Mouse (Mus musculus) v-Abl transformed pro-B cells (cell line): ENCODE measurements around the gene Dazap1.
"Not testable (repeated sequence)": the region's sequence is repeated elsewhere in the genome, so short reads cannot be mapped to it uniquely, and the experiment has no call there.

Experiments
- in situ Hi-C, 2 experiments: fragments of 400-800 bp; cut with MboI; formaldehyde crosslinking; loops; one replicate each; pipeline ENCODE4 v1.15.1; 2025; ENCODE audit not compliant: unreplicated experiment in 2 of 2

Gene Dazap1

GRCm38 (mm10) chr10:80260642-80261584 lies at the start of gene Dazap1, which contains the start of gene Gamt:
Gene Dazap1, plus strand, starts transcription at chr10:80261486.
Gene Gamt, minus strand, starts transcription at chr10:80261012.
- in situ Hi-C loops: loop anchor here in 1 of 2 experiments (25.0 kb wide), 1 partner anchor 299 kb away; the partner anchor contains the start of genes Grin3b and Wdr18

GRCm38 (mm10) chr10:80211547-80212103 lies 49.7 kb upstream of the Dazap1 start:
- in situ Hi-C loops: not testable (repeated sequence)

- in situ Hi-C loops: no loop called here
These were observed 46.1 kb upstream of the Dazap1 start for GRCm38 (mm10) chr10:80215048-80215772.

GRCm38 (mm10) chr10:80220676-80221075 lies 40.6 kb upstream of the Dazap1 start:
- in situ Hi-C loops: no loop called here

GRCm38 (mm10) chr10:80223137-80223536 lies 38.1 kb upstream of the Dazap1 start:
- in situ Hi-C loops: not testable (repeated sequence)

- in situ Hi-C loops: no loop called here
These were observed 35.2 kb upstream of the Dazap1 start for GRCm38 (mm10) chr10:80226071-80226415.

- in situ Hi-C loops: no loop called here
These were observed 34.7 kb upstream of the Dazap1 start, which contains the start of gene Mum1 for GRCm38 (mm10) chr10:80226416-80227165. Gene Mum1, plus strand, starts transcription at chr10:80226434.

- in situ Hi-C loops: no loop called here
These were observed 34.1 kb upstream of the Dazap1 start for GRCm38 (mm10) chr10:80227166-80227539.

- in situ Hi-C loops: no loop called here
These were observed 33.2 kb upstream of the Dazap1 start for GRCm38 (mm10) chr10:80227877-80228775.

GRCm38 (mm10) chr10:80236145-80236825 lies 25.0 kb upstream of the Dazap1 start:
- in situ Hi-C loops: no loop called here

- in situ Hi-C loops: no loop called here
These were observed 24.3 kb upstream of the Dazap1 start for GRCm38 (mm10) chr10:80237020-80237419.

GRCm38 (mm10) chr10:80238306-80238705 lies 23.0 kb upstream of the Dazap1 start:
- in situ Hi-C loops: no loop called here

- in situ Hi-C loops: no loop called here
These were observed 21.5 kb upstream of the Dazap1 start for GRCm38 (mm10) chr10:80239791-80240190.

GRCm38 (mm10) chr10:80242088-80242487 lies 19.2 kb upstream of the Dazap1 start:
- in situ Hi-C loops: no loop called here

GRCm38 (mm10) chr10:80242607-80243006 lies 18.7 kb upstream of the Dazap1 start:
- in situ Hi-C loops: no loop called here

GRCm38 (mm10) chr10:80244791-80245399 lies 16.4 kb upstream of the Dazap1 start:
- in situ Hi-C loops: loop anchor here (5.0 kb wide), 1 partner anchor 68 kb away; the partner anchor contains the start of gene Efna2 (in 2 of the 2)

GRCm38 (mm10) chr10:80245600-80245999 lies 15.7 kb upstream of the Dazap1 start:
- in situ Hi-C loops: loop anchor here (5.0 kb wide), 1 partner anchor 68 kb away; the partner anchor contains the start of gene Efna2 (in 2 of the 2)

- in situ Hi-C loops: loop anchor here (5.0 kb wide), 1 partner anchor 71 kb away; the partner anchor contains the start of gene Efna2 (in 2 of the 2)
These were observed 13.4 kb upstream of the Dazap1 start for GRCm38 (mm10) chr10:80247849-80248248.
